Mouse (Mus musculus) right cerebral cortex, adult 18-20 months (tissue): Measurements from ENCODE around the gene Myrf.
A peak's percentile ranks its signal among the peaks of the same experiment; 100 is the strongest.
"Not testable (repeated sequence)": the region's sequence is repeated elsewhere in the genome, so short reads cannot be mapped to it uniquely, and the experiment has no call there.

Experiments
- DNase-seq: peaks from one replicate; pipeline ENCODE4 v3.0.0; 2022; ENCODE audit warnings: mixed read lengths

Gene Myrf

GRCm38 (mm10) chr19:10173844-10174539 lies 66.6 kb downstream of the Myrf start:
- no peak for DNase-seq

GRCm38 (mm10) chr19:10173116-10173718 lies 67.3 kb downstream of the Myrf start:
- no peak for DNase-seq

GRCm38 (mm10) chr19:10171846-10172245 lies 68.7 kb downstream of the Myrf start:
- peak; percentile 57 for DNase-seq

- DNase-seq: no peak
Observed at GRCm38 (mm10) chr19:10171359-10171758, 69.2 kb downstream of the Myrf start.

- DNase-seq: no peak
Observed at GRCm38 (mm10) chr19:10170466-10170865, 70.1 kb downstream of the Myrf start.

GRCm38 (mm10) chr19:10169692-10170330 lies 70.7 kb downstream of the Myrf start:
- not testable (repeated sequence) for DNase-seq

GRCm38 (mm10) chr19:10169179-10169578 lies 71.4 kb downstream of the Myrf start:
- no peak for DNase-seq

GRCm38 (mm10) chr19:10168441-10168840 lies 72.1 kb downstream of the Myrf start:
- no peak for DNase-seq

GRCm38 (mm10) chr19:10167951-10168350 lies 72.6 kb downstream of the Myrf start:
- no peak for DNase-seq

- DNase-seq: no peak
Observed at GRCm38 (mm10) chr19:10167112-10167511, 73.4 kb downstream of the Myrf start.

- DNase-seq: not testable (repeated sequence)
Observed at GRCm38 (mm10) chr19:10165928-10166327, 74.6 kb downstream of the Myrf start.

GRCm38 (mm10) chr19:10163896-10164295 lies 76.7 kb downstream of the Myrf start:
- no peak for DNase-seq
